Comparison of ENCODE assay signal across 15 mouse cellular contexts in the genomic region with DNA sequence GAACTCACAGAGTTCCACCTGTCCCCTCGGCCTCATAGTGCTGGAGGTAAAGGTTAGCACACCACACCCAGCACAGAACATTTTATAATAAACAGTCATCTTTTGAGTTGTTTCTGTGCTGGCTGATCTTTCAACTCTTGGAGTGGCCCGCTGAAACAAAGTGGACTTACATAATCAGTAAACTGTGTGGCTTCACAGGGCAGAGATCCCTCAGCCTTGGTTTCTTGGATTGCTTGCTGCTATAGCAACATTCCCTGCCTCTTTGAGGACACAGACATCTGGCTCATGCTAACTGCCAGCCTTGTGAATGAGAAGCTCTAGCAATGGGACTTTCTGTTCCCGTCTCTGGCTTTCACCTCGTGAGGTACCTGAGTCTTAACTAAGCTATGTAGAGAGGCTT. TPM values are rescaled to one million over a fixed set of nuclear protein-coding genes. Genes with fewer than 3 reads are reported as not detected.
DNase-seq lines count a peak whose midpoint lies in the region; ATAC-seq lines count a peak whose summit lies in the region.
"Had no signal": no experiment of that assay in that cellular context is flagged by ENCODE, and none has a peak within 500 bp of the region (broad histone marks: within the 10 kb centered on the region; RNA-seq: fewer than 3 reads in every experiment).

No protein-coding gene starts in this region.

- H3K4me1 ChIP-seq in forebrain, embryonic 14.5 days (ENCODE audit: control insufficient read depth, insufficient read depth, low read length): no peaks in the 10 kb centered on the region
- H3K4me1 ChIP-seq: heart, embryonic 15.5 days; hindbrain, embryonic 13.5 days; neural tube, embryonic 12.5 days had no signal

- peaks cover 40% of the 10 kb centered on the region for H3K36me3 ChIP-seq in forebrain, embryonic 14.5 days (ENCODE audit: control insufficient read depth, insufficient read depth, low read length)

- H3K27me3 ChIP-seq in forebrain, embryonic 14.5 days (replicated peaks; ENCODE audit: control insufficient read depth, insufficient read depth, low read length): no peaks in the 10 kb centered on the region
- H3K27me3 ChIP-seq: heart, embryonic 15.5 days; hindbrain, embryonic 13.5 days; neural tube, embryonic 12.5 days had no signal

- WGBS in forebrain, embryonic 14.5 days: 94% methylated on average over 4 of the region's 4 CpGs

- no peaks in the 10 kb centered on the region for H3K9me3 ChIP-seq in forebrain, embryonic 14.5 days (replicated peaks; ENCODE audit: control insufficient read depth, low read length)
- H3K9me3 ChIP-seq: heart, embryonic 15.5 days; hindbrain, embryonic 13.5 days; neural tube, embryonic 12.5 days had no signal

- DNase-seq in adrenal gland, adult (ENCODE audit: inconsistent age in 2 of 2, low spot score in 1 of 2): peak; percentile 67 to 84
- no peak for DNase-seq in adrenal gland, postnatal 4 days (ENCODE audit: low spot score in 2 of 2)
- peak; percentile 46 to 69 for DNase-seq in kidney, adult 8-10 months
- DNase-seq in kidney, postnatal 10 days: no peak
- DNase-seq in adrenal gland, postnatal 25 days: peak; percentile 12
- DNase-seq in lung, postnatal 10 days: peak; percentile 30
- DNase-seq in forebrain, embryonic 14.5 days (ENCODE audit: low spot score): no peak
- DNase-seq in thymus, adult 18-20 months: no peak
- DNase-seq: cerebellum, adult 9-10 months; lung, embryonic 14.5 days; midbrain, embryonic 14.5 days had no signal

- H3K9ac ChIP-seq in forebrain, embryonic 14.5 days (ENCODE audit: low read length): no peak overlapping the region
- H3K9ac ChIP-seq: heart, embryonic 15.5 days; hindbrain, embryonic 13.5 days; lung, embryonic 14.5 days; neural tube, embryonic 12.5 days had no signal

- H3K4me3 ChIP-seq in forebrain, embryonic 14.5 days (ENCODE audit: low read depth, low read length): no peak overlapping the region
- H3K4me3 ChIP-seq: heart, embryonic 15.5 days; hindbrain, embryonic 13.5 days; layer of hippocampus, adult 2 months; neural tube, embryonic 12.5 days had no signal

- ATAC-seq in forebrain, embryonic 14.5 days: no peak

- H3K4me2 ChIP-seq in forebrain, embryonic 14.5 days (ENCODE audit: low read length): no peak overlapping the region
- H3K4me2 ChIP-seq: heart, embryonic 15.5 days; hindbrain, embryonic 13.5 days; lung, embryonic 14.5 days; neural tube, embryonic 12.5 days had no signal

- H3K27ac ChIP-seq in forebrain, embryonic 14.5 days (ENCODE audit: low read depth, low read length): no peak overlapping the region
- H3K27ac ChIP-seq: heart, embryonic 15.5 days; hindbrain, embryonic 13.5 days; layer of hippocampus, adult 2 months; neural tube, embryonic 12.5 days had no signal

RNA-seq across cellular contexts. Expression of a gene that starts 22.6 kb away (rescaled TPM):
- 10 to 100 TPM; 58.5 to 67.7 TPM for total RNA-seq in adrenal gland, postnatal 4 days (2021)
- total RNA-seq in adrenal gland, postnatal 25 days (2021): 63.4 and 66.8 TPM in 2 replicates
- polyA plus RNA-seq in forebrain, embryonic 14.5 days (2014; fragmentation: Nextera tagmentation; extraction: Ambion mirVana): 41.4 and 43.0 TPM in 2 replicates

Comparison
In these comparisons a context has a peak if more than half of its experiments do, and no peak if none do; other contexts are left out.
1. DNase-seq: peak in adrenal gland, adult (2 of 2), kidney, adult 8-10 months (2 of 2), adrenal gland, postnatal 25 days (single experiment) and lung, postnatal 10 days (single experiment); none in adrenal gland, postnatal 4 days (0 of 2), kidney, postnatal 10 days (single experiment), forebrain, embryonic 14.5 days (single experiment) and thymus, adult 18-20 months (0 of 2).